Mouse (Mus musculus) brain, embryonic 14.5 days (tissue): ENCODE results near the gene Emid1.

ENCODE experiments used
- CTCF ChIP-seq: fragments of 200-500 bp; IDR thresholded peaks from 2 replicates; pipeline ENCODE4 v1.5.1; 2012; ENCODE audit warnings: inconsistent platforms, mild to moderate bottlenecking, moderate library complexity, borderline replicate concordance; ENCODE audit not compliant: insufficient read depth, insufficient read length; ENCODE audit errors: extremely low read depth
- POLR2A ChIP-seq: fragments of 200-500 bp; IDR thresholded peaks from 2 replicates; pipeline ENCODE4 v1.6.1; 2012; ENCODE audit warnings: mild to moderate bottlenecking, inconsistent platforms, borderline replicate concordance; ENCODE audit not compliant: poor library complexity, insufficient read depth, insufficient read length, severe bottlenecking; ENCODE audit errors: extremely low read depth

DNA sequence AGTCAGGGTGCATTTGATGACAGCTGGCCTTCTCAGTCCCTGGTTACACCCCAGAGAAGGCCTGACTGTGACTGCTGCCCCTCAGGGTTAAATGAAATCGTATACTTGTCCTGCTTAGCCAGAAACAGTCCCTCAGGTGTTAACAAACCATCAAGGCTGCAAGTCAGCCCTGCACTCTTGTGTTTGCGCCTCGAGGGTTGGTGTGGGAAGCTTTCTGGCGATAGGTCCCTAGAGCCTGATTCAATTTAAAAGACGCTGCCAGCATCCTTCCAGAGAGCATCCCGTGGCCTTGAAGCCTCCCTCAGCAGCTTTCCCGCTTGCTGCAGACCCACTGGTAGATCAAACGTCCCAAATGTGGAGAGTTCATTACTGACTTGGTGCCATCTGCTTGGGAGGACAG lies 27.3 kb upstream of the Emid1 start:
- no peak for TF ChIP-seq CTCF
- TF ChIP-seq POLR2A = no peak
